Mouse (Mus musculus) CH12.LX (cell line): ENCODE results near the gene Armcx4. TPM values are rescaled to one million over a fixed set of nuclear protein-coding genes. Genes with fewer than 3 reads are reported as not detected.

Experiments
- DNase-seq: peaks from one replicate; pipeline ENCODE4 v3.0.0-alpha.2; 2013; ENCODE audit errors: extremely low read depth
- H3K27ac ChIP-seq: 2 replicates; pipeline ENCODE4 v1.5.1; 2012; ENCODE audit warnings: low read depth, mild to moderate bottlenecking, control low read depth, moderate library complexity; ENCODE audit not compliant: insufficient read depth
- H3K27me3 ChIP-seq: replicated peaks from 2 replicates; pipeline ENCODE3; 2012; ENCODE audit warnings: inconsistent platforms
- H3K36me3 ChIP-seq, 2 experiments: replicated peaks in 1 of 2; 2 replicates each; pipeline versions ENCODE3 to v1.6.1; 2012; ENCODE audit warnings: inconsistent platforms in 1 of 2, low read length in 1 of 2, mild to moderate bottlenecking in 1 of 2, mixed read lengths in 1 of 2, moderate library complexity in 1 of 2; ENCODE audit not compliant: control insufficient read depth in 1 of 2, insufficient read depth in 1 of 2
- H3K4me1 ChIP-seq, 2 experiments: 2 replicates each; pipeline ENCODE4 v1.6.1; 2012; ENCODE audit warnings: inconsistent platforms in 1 of 2, moderate library complexity in 1 of 2; ENCODE audit not compliant: insufficient read depth in 2 of 2, control insufficient read depth in 1 of 2
- H3K4me2 ChIP-seq: 2 replicates; pipeline ENCODE4 v1.6.1; 2012; ENCODE audit warnings: low read depth, mild to moderate bottlenecking, control low read depth; ENCODE audit not compliant: poor library complexity, insufficient read depth, severe bottlenecking
- H3K4me3 ChIP-seq, 3 experiments: fragments of 150-350 bp in 1 of 3; sonication (generic) in 1 of 3; replicated peaks in 1 of 3; 2 replicates each; pipeline versions ENCODE3 to v1.5.1; 2011 to 2012; ENCODE audit warnings: low read depth in 2 of 3, low read length in 2 of 3, mild to moderate bottlenecking in 2 of 3, moderate library complexity in 2 of 3, control low read depth in 1 of 3, improper control_type of control experiment in 1 of 3, inconsistent platforms in 1 of 3, mixed read lengths in 1 of 3; ENCODE audit not compliant: poor library complexity in 1 of 3
- H3K79me2 ChIP-seq: replicated peaks from 2 replicates; pipeline ENCODE4 v1.6.1; 2012; ENCODE audit warnings: mild to moderate bottlenecking, moderate library complexity; ENCODE audit not compliant: control insufficient read depth, poor library complexity, insufficient read depth, severe bottlenecking; ENCODE audit errors: extremely low read depth
- H3K9ac ChIP-seq: 2 replicates; pipeline ENCODE4 v1.6.1; 2012; ENCODE audit warnings: low read depth, mild to moderate bottlenecking, control low read depth, moderate library complexity; ENCODE audit not compliant: insufficient read depth
- H3K9me3 ChIP-seq: replicated peaks from 2 replicates; pipeline ENCODE3; 2012; ENCODE audit warnings: low read length, inconsistent platforms, mixed read lengths
- BHLHE40 ChIP-seq: IDR thresholded peaks from 2 replicates; pipeline ENCODE4 v1.6.1; 2011; ENCODE audit warnings: mild to moderate bottlenecking, low read depth, low read length, improper control_type of control experiment
- CHD1 ChIP-seq: IDR thresholded peaks from 2 replicates; pipeline ENCODE4 v1.6.1; 2012; ENCODE audit warnings: low read depth, low read length, improper control_type of control experiment, inconsistent platforms
- CTCF ChIP-seq, 2 experiments: IDR thresholded peaks in 1 of 2; conservative IDR thresholded peaks in 1 of 2; 2 replicates each; pipeline ENCODE4 v1.5.1; 2011 to 2012; ENCODE audit warnings: low read depth in 2 of 2, low read length in 2 of 2, improper control_type of control experiment in 1 of 2, inconsistent platforms in 1 of 2, mild to moderate bottlenecking in 1 of 2, moderate library complexity in 1 of 2
- E2F4 ChIP-seq: IDR thresholded peaks from 2 replicates; pipeline ENCODE4 v1.6.1; 2011; ENCODE audit warnings: low read depth, low read length, improper control_type of control experiment; ENCODE audit not compliant: insufficient replicate concordance
- EP300 ChIP-seq: IDR thresholded peaks from 2 replicates; pipeline ENCODE4 v1.6.1; 2011; ENCODE audit warnings: low read length, improper control_type of control experiment
- ETS1 ChIP-seq: conservative IDR thresholded peaks from 2 replicates; pipeline ENCODE4 v1.6.1; 2012; ENCODE audit warnings: low read depth, mild to moderate bottlenecking, inconsistent platforms, low read length, improper control_type of control experiment, moderate library complexity
- IRF4 ChIP-seq: IDR thresholded peaks from 2 replicates; pipeline ENCODE4 v1.6.1; 2014; ENCODE audit warnings: low read depth, mild to moderate bottlenecking, inconsistent platforms, low read length, improper control_type of control experiment
- JUND ChIP-seq: conservative IDR thresholded peaks from 2 replicates; pipeline ENCODE4 v1.6.1; 2011; ENCODE audit warnings: low read depth, low read length, improper control_type of control experiment
- KAT2A ChIP-seq: IDR thresholded peaks from 2 replicates; pipeline ENCODE4 v1.6.1; 2012; ENCODE audit warnings: low read length, improper control_type of control experiment, inconsistent platforms; ENCODE audit not compliant: insufficient replicate concordance
- MAFK ChIP-seq: IDR thresholded peaks from 2 replicates; pipeline ENCODE4 v1.6.1; 2011; ENCODE audit warnings: low read length, improper control_type of control experiment; ENCODE audit not compliant: insufficient replicate concordance
- MAX ChIP-seq: IDR thresholded peaks from 2 replicates; pipeline ENCODE4 v1.6.1; 2011; ENCODE audit warnings: low read length, improper control_type of control experiment
- MXI1 ChIP-seq: IDR thresholded peaks from 2 replicates; pipeline ENCODE4 v1.6.1; 2011; ENCODE audit warnings: mild to moderate bottlenecking, low read depth, low read length, improper control_type of control experiment
- NRF1 ChIP-seq: IDR thresholded peaks from 2 replicates; pipeline ENCODE4 v1.6.1; 2014; ENCODE audit warnings: low read depth, mild to moderate bottlenecking, inconsistent platforms, low read length, improper control_type of control experiment, moderate library complexity
- POLR2A ChIP-seq: IDR thresholded peaks from 2 replicates; pipeline ENCODE4 v1.6.1; 2011; ENCODE audit warnings: low read depth, mild to moderate bottlenecking, improper control_type of control experiment, low read length
- RAD21 ChIP-seq: IDR thresholded peaks from 2 replicates; pipeline ENCODE4 v1.6.1; 2011; ENCODE audit warnings: low read depth, mild to moderate bottlenecking, low read length, improper control_type of control experiment, moderate library complexity
- RCOR1 ChIP-seq: conservative IDR thresholded peaks from 2 replicates; pipeline ENCODE4 v1.6.1; 2012; ENCODE audit warnings: low read depth, mild to moderate bottlenecking, inconsistent platforms, low read length, improper control_type of control experiment
- TBP ChIP-seq: conservative IDR thresholded peaks from 2 replicates; pipeline ENCODE4 v1.6.1; 2011; ENCODE audit warnings: low read depth, low read length, improper control_type of control experiment
- UBTF ChIP-seq: IDR thresholded peaks from 2 replicates; pipeline ENCODE4 v1.6.1; 2012; ENCODE audit warnings: low read depth, mild to moderate bottlenecking, inconsistent platforms, low read length, improper control_type of control experiment, moderate library complexity
- USF1 ChIP-seq: IDR thresholded peaks from 2 replicates; pipeline ENCODE4 v1.6.1; 2014; ENCODE audit warnings: low read depth, mild to moderate bottlenecking, inconsistent platforms, low read length, improper control_type of control experiment
- ZC3H11A ChIP-seq: IDR thresholded peaks from 2 replicates; pipeline ENCODE4 v1.6.1; 2012; ENCODE audit warnings: low read depth, mild to moderate bottlenecking, inconsistent platforms, low read length, improper control_type of control experiment
- ZKSCAN1 ChIP-seq: IDR thresholded peaks from 2 replicates; pipeline ENCODE4 v1.6.1; 2012; ENCODE audit warnings: low read depth, inconsistent platforms, low read length, improper control_type of control experiment, borderline replicate concordance
- ZMIZ1 ChIP-seq: IDR thresholded peaks from 2 replicates; pipeline ENCODE4 v1.6.1; 2012; ENCODE audit warnings: low read depth, mild to moderate bottlenecking, inconsistent platforms, low read length, improper control_type of control experiment
- dilution Hi-C: fragments of 300-500 bp; cut with MboI; formaldehyde crosslinking; loops from 2 replicates; pipeline ENCODE4 v1.14.3; 2020; ENCODE audit warnings: low sequenced_read_pairs; ENCODE audit not compliant: extremely low pct_unique_long_range_greater_than_20kb, extremely low pct_ligation_motif_present
- in situ Hi-C: fragments of 300-500 bp; cut with MboI; formaldehyde crosslinking; loops from 3 replicates; pipeline ENCODE4 v1.14.3; 2019; ENCODE audit warnings: low sequenced_read_pairs, low pct_ligation_motif_present, low pct_unique_long_range_greater_than_20kb, mixed read lengths
- polyA plus RNA-seq: library from polyadenylated mRNA; unstranded; fragments of >175 nt; gene quantifications from 2 replicates; pipeline ENCODE4 v1.2.1, GENCODE M21; 2012; ENCODE audit warnings: low read depth; ENCODE audit not compliant: insufficient read length
- total RNA-seq, 2 experiments: library from RNA; depleted of rRNA; stranded (reverse); fragments of 300-350 nt in 1 of 2; fragments of >200 nt in 1 of 2; gene quantifications; 2 replicates each; pipeline ENCODE4 v1.2.3; 2012 to 2014

Gene Armcx4
- total and polyA plus RNA-seq, 3 experiments, result 0.03 to 3.4 (median 0.19) TPM

DNA sequence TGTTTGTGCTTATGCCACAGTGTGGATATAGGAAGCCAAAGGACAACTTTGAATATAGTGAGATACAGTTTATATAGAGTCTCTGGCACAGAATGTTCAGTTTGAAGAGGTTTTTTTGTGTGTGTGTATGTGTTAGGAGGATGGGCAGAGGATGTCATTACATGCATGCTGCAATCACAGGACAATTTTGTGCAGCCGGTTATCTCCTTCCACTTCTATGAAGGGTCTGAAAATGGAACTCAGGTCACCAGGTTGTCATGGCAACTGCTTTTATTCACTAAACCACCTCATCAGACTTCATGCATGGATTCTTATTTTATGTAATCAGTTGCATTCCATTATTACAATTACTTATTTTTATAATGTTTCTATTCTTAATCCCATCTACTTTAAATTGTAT is 10.4 kb upstream of the Armcx4 start:
- no peak overlapping the region for H3K4me2 ChIP-seq
- no peaks in the 10 kb centered on the region for H3K4me1 ChIP-seq
- no peaks in the 10 kb centered on the region for H3K79me2 ChIP-seq
- dilution Hi-C loops (no loop called here), in situ Hi-C loops (no loop called here)
- no peak for TF ChIP-seq JUND
- TF ChIP-seq ZKSCAN1, result no peak
- TF ChIP-seq TBP, result no peak
- TF ChIP-seq RAD21, result no peak
- no peak for TF ChIP-seq BHLHE40
- TF ChIP-seq RCOR1, result no peak
- TF ChIP-seq UBTF, result no peak
- no peak for TF ChIP-seq KAT2A
- TF ChIP-seq MAX, result no peak
- no peak for TF ChIP-seq MXI1
- no peak for TF ChIP-seq CTCF (conservative IDR thresholded peaks at IDR 0.05 in 1 of 2, IDR thresholded peaks at IDR 0.05 in 1 of 2; ENCODE audit: low read depth in 2 of 2, low read length in 2 of 2)
- no peak for TF ChIP-seq ETS1
- no peaks in the 10 kb centered on the region for H3K27me3 ChIP-seq
- no peak overlapping the region for H3K9ac ChIP-seq
- no peak overlapping the region for H3K4me3 ChIP-seq
- DNase-seq, result no peak
- H3K9me3 ChIP-seq, result no peaks in the 10 kb centered on the region
- no peaks in the 10 kb centered on the region for H3K36me3 ChIP-seq
- H3K27ac ChIP-seq, result no peak overlapping the region

DNA sequence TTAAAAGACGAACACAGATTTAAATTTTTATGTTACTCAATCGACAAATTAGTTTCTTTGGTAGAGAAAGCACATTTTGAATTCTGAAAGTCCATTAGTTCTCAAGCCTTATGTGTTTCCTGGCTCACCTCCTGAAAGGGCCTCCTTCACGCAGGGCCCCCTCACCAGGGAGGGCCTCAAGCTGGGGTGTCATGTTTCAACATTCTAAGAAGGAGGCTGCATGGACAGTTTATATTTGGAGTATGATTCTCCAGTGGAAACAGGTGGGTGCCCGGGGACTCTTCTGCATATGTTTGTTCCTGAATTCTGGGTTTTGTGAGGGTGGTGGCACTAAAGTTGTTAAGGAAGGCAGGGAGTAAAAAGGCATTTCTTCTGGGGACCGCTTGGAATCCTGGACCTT is 1.4 kb upstream of the Armcx4 start:
- no peak overlapping the region for H3K27ac ChIP-seq
- H3K27me3 ChIP-seq, result no peaks in the 10 kb centered on the region
- no peak overlapping the region for H3K4me3 ChIP-seq
- no peak for TF ChIP-seq IRF4
- no peak for TF ChIP-seq MAFK
- TF ChIP-seq BHLHE40, result no peak
- no peak for TF ChIP-seq ZKSCAN1
- TF ChIP-seq ZC3H11A, result no peak
- no peak for TF ChIP-seq CHD1
- TF ChIP-seq NRF1, result no peak
- no peak for TF ChIP-seq RAD21
- no peak for TF ChIP-seq USF1
- TF ChIP-seq ZMIZ1, result no peak
- TF ChIP-seq RCOR1, result no peak
- no peak for TF ChIP-seq UBTF
- TF ChIP-seq JUND, result no peak
- no peak for TF ChIP-seq EP300
- TF ChIP-seq E2F4, result no peak
- TF ChIP-seq POLR2A, result no peak
- no peak for TF ChIP-seq MAX
- TF ChIP-seq TBP, result no peak
- H3K9ac ChIP-seq, result no peak overlapping the region
- H3K79me2 ChIP-seq, result no peaks in the 10 kb centered on the region
- no peaks in the 10 kb centered on the region for H3K9me3 ChIP-seq
- no peaks in the 10 kb centered on the region; a peak in 1 of 4 replicates for H3K4me1 ChIP-seq
- peaks cover 0 to 8% of the 10 kb centered on the region in 2 experiments for H3K36me3 ChIP-seq
- in situ Hi-C loops (no loop called here), dilution Hi-C loops (no loop called here)
- DNase-seq, result no peak
- H3K4me2 ChIP-seq, result no peak overlapping the region
